In the genomic region with DNA sequence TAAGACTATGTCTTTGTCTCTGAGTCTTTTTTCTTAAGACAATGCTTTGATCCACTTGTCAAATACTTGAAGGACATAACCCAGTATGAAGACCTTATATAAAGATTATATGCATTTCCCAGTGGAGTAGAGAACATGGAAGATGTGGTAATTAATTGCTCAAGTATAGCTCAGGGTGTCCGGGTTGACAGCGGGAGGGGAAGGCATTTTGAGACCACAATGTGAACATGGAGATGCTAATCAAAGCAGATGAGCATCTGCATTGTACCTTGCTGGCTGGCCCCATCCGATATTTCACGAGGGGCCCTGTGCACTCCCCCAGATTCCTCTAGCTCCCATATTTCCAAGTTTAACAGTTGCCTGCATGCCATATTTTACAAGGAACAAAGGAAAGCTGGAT, we compare ENCODE assay signal across 16 mouse cellular contexts.
DNase-seq lines count a peak whose midpoint lies in the region; ATAC-seq and TF ChIP-seq lines count a peak whose summit lies in the region.
"Had no signal": no experiment of that assay in that cellular context is flagged by ENCODE, and none has a peak within 500 bp of the region (broad histone marks: within the 10 kb centered on the region; RNA-seq: fewer than 3 reads in every experiment).

No protein-coding gene starts in this region.

- peak; percentile 60 for ATAC-seq in forebrain, embryonic 13.5 days
- ATAC-seq in midbrain, embryonic 11.5 days (ENCODE audit: low FRiP score), result peak; percentile 48; the same call in 1 of the 2 replicates
- no peak for ATAC-seq in midbrain, postnatal 0 days (ENCODE audit: low FRiP score)
- ATAC-seq in midbrain, embryonic 13.5 days, result peak; percentile 88
- ATAC-seq: hindbrain, postnatal 0 days had no signal

- no peak for DNase-seq in forebrain, embryonic 10.5 days (ENCODE audit: extremely low spot score, low spot score)
- DNase-seq in midbrain, embryonic 11.5 days (ENCODE audit: low spot score, missing footprints), result no peak
- no peak for DNase-seq in midbrain, postnatal 0 days (ENCODE audit: low spot score)
- no peak for DNase-seq in thymus, postnatal 4 days
- DNase-seq in right cerebral cortex, adult 18-20 months, result no peak
- DNase-seq: adrenal gland, postnatal 10 days; cerebellum, adult 2 months; cerebellum, postnatal 10 days; gastrocnemius, postnatal 14 days; heart, postnatal 36 days had no signal

- no peaks in the 10 kb centered on the region for H3K36me3 ChIP-seq in forebrain, embryonic 13.5 days (ENCODE audit: poor library complexity, severe bottlenecking)
- H3K36me3 ChIP-seq in forebrain, embryonic 10.5 days (replicated peaks), result no peaks in the 10 kb centered on the region
- H3K36me3 ChIP-seq in midbrain, embryonic 11.5 days (ENCODE audit: control insufficient read depth, insufficient read depth, low read length), result no peaks in the 10 kb centered on the region
- no peaks in the 10 kb centered on the region for H3K36me3 ChIP-seq in midbrain, postnatal 0 days (ENCODE audit: insufficient read depth, low read length)
- H3K36me3 ChIP-seq in midbrain, embryonic 13.5 days, result no peaks in the 10 kb centered on the region
- H3K36me3 ChIP-seq: embryonic facial prominence, embryonic 10.5 days; heart, embryonic 12.5 days; hindbrain, embryonic 13.5 days had no signal

- no peak for TF ChIP-seq CTCF in midbrain, postnatal 0 days (IDR thresholded peaks at IDR 0.05)

- no peak overlapping the region for H3K4me3 ChIP-seq in forebrain, embryonic 13.5 days
- no peak overlapping the region for H3K4me3 ChIP-seq in forebrain, embryonic 10.5 days
- no peak overlapping the region for H3K4me3 ChIP-seq in midbrain, embryonic 11.5 days (ENCODE audit: low read depth, low read length)
- H3K4me3 ChIP-seq in midbrain, postnatal 0 days (ENCODE audit: low read depth, low read length), result no peak overlapping the region
- no peak overlapping the region for H3K4me3 ChIP-seq in midbrain, embryonic 13.5 days (replicated peaks)
- H3K4me3 ChIP-seq: embryonic facial prominence, embryonic 10.5 days; heart, embryonic 12.5 days; hindbrain, embryonic 13.5 days had no signal

- no peaks in the 10 kb centered on the region for H3K27me3 ChIP-seq in forebrain, embryonic 13.5 days
- H3K27me3 ChIP-seq in forebrain, embryonic 10.5 days (ENCODE audit: poor library complexity, severe bottlenecking), result no peaks in the 10 kb centered on the region
- H3K27me3 ChIP-seq in midbrain, embryonic 11.5 days (ENCODE audit: control insufficient read depth, insufficient read depth, low read length), result no peaks in the 10 kb centered on the region
- no peaks in the 10 kb centered on the region for H3K27me3 ChIP-seq in midbrain, postnatal 0 days (ENCODE audit: insufficient read depth, low read length)
- no peaks in the 10 kb centered on the region for H3K27me3 ChIP-seq in midbrain, embryonic 13.5 days
- H3K27me3 ChIP-seq: heart, embryonic 12.5 days; hindbrain, embryonic 13.5 days had no signal

- H3K4me2 ChIP-seq in forebrain, embryonic 13.5 days, result no peak overlapping the region
- no peak overlapping the region for H3K4me2 ChIP-seq in midbrain, embryonic 11.5 days
- no peak overlapping the region for H3K4me2 ChIP-seq in midbrain, postnatal 0 days (ENCODE audit: low read depth, low read length, poor library complexity, severe bottlenecking)
- no peak overlapping the region for H3K4me2 ChIP-seq in midbrain, embryonic 13.5 days (replicated peaks)
- H3K4me2 ChIP-seq: heart, embryonic 12.5 days; hindbrain, embryonic 13.5 days had no signal

- peaks cover 5% of the 10 kb centered on the region; the same call in 1 of the 2 replicates for H3K4me1 ChIP-seq in forebrain, embryonic 13.5 days
- H3K4me1 ChIP-seq in forebrain, embryonic 10.5 days, result no peaks in the 10 kb centered on the region
- no peaks in the 10 kb centered on the region for H3K4me1 ChIP-seq in midbrain, embryonic 11.5 days (ENCODE audit: control insufficient read depth, insufficient read depth, low read length)
- H3K4me1 ChIP-seq in midbrain, postnatal 0 days (ENCODE audit: insufficient read depth, low read length), result no peaks in the 10 kb centered on the region
- H3K4me1 ChIP-seq in midbrain, embryonic 13.5 days (replicated peaks), result no peaks in the 10 kb centered on the region
- H3K4me1 ChIP-seq: embryonic facial prominence, embryonic 10.5 days; heart, embryonic 12.5 days; hindbrain, embryonic 13.5 days had no signal

- H3K9ac ChIP-seq in forebrain, embryonic 13.5 days, result no peak overlapping the region
- no peak overlapping the region for H3K9ac ChIP-seq in midbrain, embryonic 11.5 days (ENCODE audit: low read length)
- no peak overlapping the region for H3K9ac ChIP-seq in midbrain, postnatal 0 days (replicated peaks; ENCODE audit: low read length, poor library complexity, severe bottlenecking)
- no peak overlapping the region for H3K9ac ChIP-seq in midbrain, embryonic 13.5 days (replicated peaks)
- H3K9ac ChIP-seq: heart, embryonic 12.5 days; hindbrain, embryonic 13.5 days had no signal

- WGBS in forebrain, embryonic 13.5 days, result 67% methylated on average over 4 of the region's 4 CpGs
- 92% methylated on average over 4 of the region's 4 CpGs for WGBS in forebrain, embryonic 10.5 days
- 64% methylated on average over 4 of the region's 4 CpGs for WGBS in midbrain, embryonic 11.5 days
- 34% methylated on average over 4 of the region's 4 CpGs for WGBS in midbrain, postnatal 0 days
- 48% methylated on average over 4 of the region's 4 CpGs for WGBS in midbrain, embryonic 13.5 days

- no peaks in the 10 kb centered on the region for H3K9me3 ChIP-seq in forebrain, embryonic 13.5 days (replicated peaks)
- no peaks in the 10 kb centered on the region for H3K9me3 ChIP-seq in forebrain, embryonic 10.5 days
- H3K9me3 ChIP-seq in midbrain, embryonic 11.5 days (ENCODE audit: control insufficient read depth, low read length), result no peaks in the 10 kb centered on the region
- H3K9me3 ChIP-seq in midbrain, postnatal 0 days (ENCODE audit: low read length), result no peaks in the 10 kb centered on the region
- no peaks in the 10 kb centered on the region for H3K9me3 ChIP-seq in midbrain, embryonic 13.5 days
- H3K9me3 ChIP-seq: embryonic facial prominence, embryonic 10.5 days; heart, embryonic 12.5 days; hindbrain, embryonic 13.5 days had no signal

- H3K27ac ChIP-seq in forebrain, embryonic 13.5 days, result no peak overlapping the region
- no peak overlapping the region for H3K27ac ChIP-seq in forebrain, embryonic 10.5 days
- H3K27ac ChIP-seq in midbrain, embryonic 11.5 days (ENCODE audit: low read depth, low read length), result no peak overlapping the region
- no peak overlapping the region for H3K27ac ChIP-seq in midbrain, postnatal 0 days (ENCODE audit: low read depth, low read length)
- no peak overlapping the region; the same call in 1 of the 2 replicates for H3K27ac ChIP-seq in midbrain, embryonic 13.5 days
- H3K27ac ChIP-seq: embryonic facial prominence, embryonic 10.5 days; hindbrain, embryonic 13.5 days; hindbrain, postnatal 0 days had no signal
